Mouse (Mus musculus) liver, adult 2 months (tissue): ENCODE results near the gene Kalrn.

Source experiments
- CTCF ChIP-seq: fragments of 200-500 bp; IDR thresholded peaks from 2 replicates; pipeline ENCODE4 v1.5.1; 2011; ENCODE audit warnings: low read depth, low read length, control low read depth
- POLR2A ChIP-seq: fragments of 200-500 bp; IDR thresholded peaks from 2 replicates; pipeline ENCODE4 v1.6.1; 2011; ENCODE audit warnings: low read length, control low read depth; ENCODE audit not compliant: insufficient read depth; ENCODE audit errors: extremely low read depth

- no peak for TF ChIP-seq POLR2A
- TF ChIP-seq CTCF, result no peak
Measured at GRCm38 (mm10) chr16:34317110-34317509, 256.2 kb downstream of the Kalrn start.
